Mouse (Mus musculus) embryo, embryonic 11.5 days (tissue): ENCODE data around the gene Nfx1.

Source experiments
- DNase-seq: peaks from one replicate; pipeline ENCODE4 v3.0.0-alpha.2; 2012; ENCODE audit warnings: low read depth, low spot score

Gene Nfx1

DNA sequence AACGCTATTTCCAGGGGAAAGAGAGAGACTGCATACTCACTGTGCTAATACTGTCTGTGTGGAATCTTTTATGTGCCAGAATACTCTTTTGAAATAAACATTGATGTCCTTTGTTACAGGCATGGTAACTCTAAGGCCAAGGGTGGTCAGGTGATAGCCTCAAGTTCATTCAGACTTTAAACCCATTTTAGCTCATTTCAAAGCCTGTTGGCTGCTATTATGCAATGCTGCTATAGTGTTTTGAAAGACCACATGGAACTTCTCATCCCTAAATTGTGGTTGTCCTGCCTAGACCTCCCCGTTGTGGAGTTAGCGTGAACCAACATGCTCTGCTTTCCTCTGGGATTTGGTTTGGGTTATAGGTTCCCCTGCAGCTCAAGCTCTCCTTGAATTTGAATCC is 5.0 kb downstream of the Nfx1 start:
- DNase-seq: no peak

DNA sequence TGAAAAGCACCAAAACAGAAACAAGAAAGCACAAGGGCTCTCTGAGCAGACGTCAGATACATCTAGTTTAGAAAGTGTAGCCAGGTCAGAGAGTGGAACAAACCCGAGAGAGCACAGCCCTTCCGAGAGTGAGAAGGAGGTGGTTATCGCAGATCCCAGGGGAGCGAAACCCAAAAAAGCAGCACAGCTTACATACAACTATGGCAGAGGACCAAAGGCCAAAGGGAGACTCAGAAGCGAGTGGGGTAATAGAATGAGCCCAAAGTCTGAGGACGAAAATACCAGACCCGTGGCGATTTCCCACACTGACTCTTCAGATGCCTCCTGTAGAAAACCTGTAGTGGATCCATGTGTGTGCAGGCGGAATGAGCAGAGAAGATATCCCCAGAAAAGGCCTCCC is 5.9 kb downstream of the Nfx1 start:
- DNase-seq: no peak

DNA sequence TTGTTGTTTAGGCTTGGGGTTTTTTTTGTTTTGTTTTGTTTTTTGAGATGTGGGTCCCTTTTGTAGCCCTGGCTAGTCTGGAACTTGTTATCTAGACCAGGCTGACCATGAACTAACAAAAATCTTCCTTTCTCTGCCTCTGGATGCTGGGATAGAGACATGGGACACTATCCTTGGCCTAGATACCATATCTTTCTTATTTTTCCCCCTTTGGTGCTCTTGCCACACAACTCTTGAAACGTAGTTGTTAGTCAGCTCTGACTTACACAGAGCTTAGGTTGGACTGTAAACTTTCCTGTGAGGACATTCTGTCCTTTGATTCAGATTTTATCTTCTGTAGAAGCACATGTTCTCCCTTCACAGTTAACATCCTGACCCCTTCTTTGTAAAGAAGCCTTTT is 8.7 kb downstream of the Nfx1 start:
- DNase-seq: no peak

DNA sequence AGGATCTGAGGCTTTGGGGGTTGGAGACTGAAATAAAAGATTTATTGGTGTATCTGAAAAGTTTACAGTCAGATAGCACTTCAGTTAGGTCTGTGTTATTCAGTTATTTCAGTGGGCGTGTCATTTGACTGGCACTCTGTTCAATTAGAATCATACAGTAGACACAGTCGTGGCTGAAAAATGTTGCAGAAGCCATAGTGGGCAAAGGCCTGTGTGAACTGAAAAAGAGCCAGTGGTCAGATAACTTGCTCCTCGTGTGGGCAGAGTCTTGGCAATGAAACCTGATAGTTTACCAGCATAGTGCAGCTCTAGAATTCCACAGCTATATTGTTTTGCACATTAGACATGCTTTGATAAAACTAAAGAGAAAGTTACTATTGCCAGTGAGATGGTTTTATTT is 11.8 kb downstream of the Nfx1 start:
- no peak for DNase-seq

DNA sequence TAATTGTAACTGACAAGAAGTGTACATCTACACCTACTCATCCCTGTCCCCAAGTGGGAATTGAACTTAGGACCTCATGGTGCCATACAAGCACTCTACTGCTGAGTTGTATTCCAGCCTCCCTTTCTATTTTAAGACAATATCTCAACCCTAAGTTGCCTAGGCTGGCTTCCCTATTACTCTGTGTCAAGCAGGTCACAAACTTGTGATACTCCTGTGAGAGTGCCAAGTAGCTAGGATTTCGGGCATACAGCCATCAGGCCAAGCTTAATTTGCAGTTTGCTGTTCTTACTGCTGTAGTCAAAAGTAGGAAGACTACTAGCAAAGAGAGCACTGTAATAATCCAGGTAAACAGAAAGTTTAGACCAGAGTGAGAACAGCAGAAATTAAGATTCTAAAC is 13.0 kb downstream of the Nfx1 start:
- no peak for DNase-seq

DNA sequence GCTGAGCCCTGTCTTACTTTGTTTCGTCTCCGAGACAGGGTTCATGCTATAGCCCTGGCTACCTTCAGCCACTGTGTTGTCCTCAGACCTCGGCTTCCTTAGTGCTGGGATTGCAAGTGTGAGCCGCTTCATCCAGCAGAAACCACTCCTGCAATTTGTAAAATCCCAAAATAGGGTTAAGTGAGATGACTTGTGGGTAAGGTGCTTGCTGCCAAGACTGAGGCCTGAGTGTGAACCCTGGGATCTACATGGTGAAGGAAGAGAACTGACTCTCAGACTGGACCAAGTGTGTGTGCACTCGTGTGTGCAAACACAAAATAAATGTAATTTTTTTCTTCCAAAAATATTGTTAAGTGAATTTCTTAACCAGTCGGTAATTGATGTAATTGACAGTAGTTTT is 18.9 kb downstream of the Nfx1 start:
- DNase-seq: no peak

DNA sequence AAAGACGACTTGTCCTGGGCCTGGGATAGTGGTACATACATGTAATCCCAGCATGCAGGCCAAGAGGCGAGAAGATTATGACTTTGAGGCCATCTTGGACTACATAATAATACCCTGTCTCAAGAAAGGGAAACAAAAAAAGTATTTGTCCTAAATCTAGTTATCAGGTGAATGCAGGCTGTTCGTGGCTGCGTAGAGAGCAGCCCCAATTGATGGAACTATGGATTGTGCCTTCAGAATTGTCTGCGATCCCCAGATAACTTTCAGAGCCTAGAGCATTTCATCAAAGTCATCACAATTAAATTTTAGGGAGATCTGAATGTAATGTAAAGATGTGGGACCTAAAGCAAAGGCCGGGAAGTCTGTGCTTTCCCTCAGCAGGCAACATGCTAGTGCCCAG is 25.6 kb downstream of the Nfx1 start:
- no peak for DNase-seq

DNA sequence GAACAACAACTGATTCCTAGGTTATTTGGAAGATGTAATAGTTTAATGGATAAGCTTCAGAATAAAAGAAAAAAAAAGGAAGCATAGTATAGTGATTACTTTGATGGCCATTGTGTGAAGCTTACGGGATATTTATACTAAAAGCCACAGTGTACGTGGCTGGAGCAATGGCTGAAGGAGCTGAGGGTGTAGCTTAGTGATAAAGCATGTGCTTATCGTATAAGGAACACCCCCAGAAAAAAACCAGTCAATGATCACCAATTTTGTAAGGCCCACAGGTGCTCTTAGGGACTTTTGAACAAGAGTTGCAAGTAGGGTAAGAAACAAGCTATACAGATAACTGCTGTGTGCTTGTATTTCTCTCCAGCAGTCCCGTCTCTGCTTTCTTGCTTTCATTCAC is 27.2 kb downstream of the Nfx1 start:
- no peak for DNase-seq

DNA sequence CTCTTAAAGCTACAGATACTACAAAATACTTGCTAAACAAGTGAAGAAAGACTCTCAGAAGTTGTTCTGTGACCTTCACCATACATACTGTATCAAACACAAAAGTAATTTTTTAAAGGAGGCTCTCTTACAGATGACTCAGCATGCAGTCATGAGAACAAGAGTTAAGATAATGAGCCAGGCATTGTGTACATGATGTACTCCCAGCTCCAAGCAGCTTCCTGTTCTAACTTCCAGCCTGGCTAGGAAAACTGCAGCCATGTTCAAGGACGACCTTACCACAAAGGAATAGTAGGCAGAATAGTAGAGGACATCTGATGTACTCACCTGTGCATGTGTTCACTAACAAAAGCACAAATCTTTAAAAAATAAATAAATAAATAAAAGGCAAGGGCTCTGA is 29.6 kb downstream of the Nfx1 start:
- DNase-seq: no peak

DNA sequence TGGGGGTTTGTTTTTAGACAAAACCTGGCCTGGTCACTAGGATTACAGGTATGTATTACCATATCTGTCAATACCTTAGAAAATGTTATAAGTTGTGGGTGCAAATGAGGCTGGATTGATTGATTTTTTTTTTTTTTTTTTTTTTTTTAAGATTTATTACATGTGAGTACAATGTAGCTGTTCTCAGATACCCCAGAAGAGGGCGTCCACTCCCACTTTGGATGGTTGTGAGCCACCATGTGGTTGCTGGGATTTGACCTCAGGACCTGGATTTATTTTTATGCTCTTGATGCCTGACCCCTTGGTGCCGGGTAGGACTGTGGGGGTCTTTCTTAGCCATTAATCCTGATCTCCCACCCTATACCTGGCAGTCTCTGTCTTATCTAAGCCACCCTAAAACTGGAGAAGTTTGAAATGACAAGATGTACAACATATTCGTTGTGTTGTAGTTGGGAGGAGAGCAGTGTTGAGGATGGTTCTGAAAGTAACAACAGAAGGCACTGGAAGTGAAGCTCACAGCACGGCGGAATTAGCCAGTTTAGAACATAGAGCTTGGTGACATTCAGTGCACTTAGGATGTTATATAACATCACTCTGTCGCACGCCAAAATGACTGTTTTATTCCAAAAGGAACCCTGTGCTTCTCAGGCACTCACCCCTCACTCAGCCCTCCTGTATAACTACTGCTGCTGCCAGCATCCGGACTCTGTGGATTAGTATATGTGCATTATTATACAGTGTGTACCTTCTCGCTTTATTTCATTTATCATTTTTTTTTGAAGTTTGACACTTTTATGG is 30.3 kb downstream of the Nfx1 start:
- DNase-seq: no peak

DNA sequence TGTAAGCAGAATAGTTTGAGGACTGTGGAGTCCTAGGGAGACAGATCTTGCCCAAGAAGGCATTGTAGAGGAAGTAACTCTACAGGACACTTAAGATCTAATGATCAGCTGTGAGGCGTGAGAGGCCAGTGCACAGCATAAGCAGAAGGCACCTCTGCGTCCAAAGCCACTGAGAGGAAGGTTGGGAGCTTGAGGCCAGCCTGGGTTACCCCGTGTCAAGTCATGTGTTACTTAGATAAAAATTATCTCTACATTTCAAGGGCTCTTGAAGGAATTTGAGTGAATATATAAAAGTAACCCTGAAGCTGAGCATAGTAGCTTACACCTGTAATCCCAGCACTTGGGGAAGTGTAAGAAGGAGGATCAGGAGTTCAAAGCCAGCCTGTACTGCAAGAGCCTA is 42.6 kb downstream of the Nfx1 start:
- DNase-seq: no peak

DNA sequence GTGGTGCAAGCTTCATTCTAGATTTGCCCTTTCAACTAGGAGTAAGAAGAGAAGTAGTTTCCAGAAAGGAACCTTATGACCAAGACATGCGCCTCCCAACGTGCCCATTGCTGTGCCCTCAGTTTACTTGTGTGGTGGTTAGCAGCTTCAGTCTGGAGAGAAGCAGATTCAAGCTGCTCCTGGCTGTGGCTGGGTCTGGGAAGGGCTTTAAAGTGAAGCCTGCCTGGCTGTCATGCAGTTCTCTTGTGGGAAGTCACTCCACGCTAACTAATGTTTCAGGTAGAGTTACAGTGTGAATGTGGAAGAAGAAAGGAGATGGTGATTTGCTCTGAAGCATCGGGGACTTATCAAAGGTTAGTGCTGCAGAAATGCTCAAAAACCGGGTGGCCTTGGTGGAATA is 45.1 kb downstream of the Nfx1 start:
- DNase-seq: no peak

DNA sequence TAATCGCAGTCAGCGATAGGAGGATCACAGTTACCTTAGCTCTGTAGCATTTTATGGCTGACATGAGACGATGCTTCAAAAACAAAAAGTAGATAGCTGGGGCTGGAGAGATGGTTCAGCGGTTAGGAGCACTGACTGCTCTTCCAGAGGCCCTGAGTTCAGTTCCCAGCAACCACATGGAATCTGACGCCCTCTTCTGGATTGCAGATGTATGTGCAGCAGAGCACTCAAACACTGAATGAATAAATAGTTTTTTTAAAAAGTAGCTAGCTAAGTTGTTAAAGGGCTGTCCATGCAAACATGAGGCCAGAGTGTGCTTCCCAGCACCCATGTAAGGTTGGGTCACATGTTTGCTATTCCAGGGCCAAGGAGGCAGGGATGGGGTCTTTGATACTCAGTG is 50.4 kb downstream of the Nfx1 start:
- DNase-seq: no peak

DNA sequence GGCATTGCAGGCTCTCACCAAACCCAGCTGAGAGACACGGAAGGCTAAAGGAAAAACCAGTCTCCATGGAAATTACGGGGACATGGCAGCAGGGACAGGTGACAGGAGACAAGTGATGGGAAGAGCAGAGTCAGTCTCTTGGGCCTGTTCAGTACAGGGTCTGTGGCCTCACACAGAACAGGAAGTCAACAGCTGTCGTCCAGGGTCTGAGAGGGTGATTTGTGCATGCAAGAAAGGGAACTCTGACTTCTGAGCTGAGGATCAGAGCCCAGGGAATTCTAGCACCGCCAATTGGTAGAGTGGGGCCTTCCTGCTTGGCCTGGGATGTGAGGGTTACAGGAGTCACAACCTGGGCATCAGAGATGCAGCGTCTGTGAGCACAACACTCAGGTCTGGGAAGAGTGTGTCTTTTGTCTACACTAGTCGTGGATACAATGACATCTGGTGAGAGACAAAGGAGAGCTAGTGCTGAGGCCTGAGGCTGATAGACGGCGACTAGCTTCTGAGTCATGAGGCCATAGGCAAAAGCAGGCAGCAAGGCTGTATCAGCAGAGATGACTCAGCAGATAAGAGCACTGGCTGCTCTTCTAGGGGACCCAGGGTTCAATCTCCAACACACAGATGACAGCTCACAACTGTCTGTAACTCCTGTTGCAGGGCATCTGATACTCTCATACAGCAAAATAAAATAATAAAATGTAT is 55.5 kb downstream of the Nfx1 start:
- DNase-seq: no peak

DNA sequence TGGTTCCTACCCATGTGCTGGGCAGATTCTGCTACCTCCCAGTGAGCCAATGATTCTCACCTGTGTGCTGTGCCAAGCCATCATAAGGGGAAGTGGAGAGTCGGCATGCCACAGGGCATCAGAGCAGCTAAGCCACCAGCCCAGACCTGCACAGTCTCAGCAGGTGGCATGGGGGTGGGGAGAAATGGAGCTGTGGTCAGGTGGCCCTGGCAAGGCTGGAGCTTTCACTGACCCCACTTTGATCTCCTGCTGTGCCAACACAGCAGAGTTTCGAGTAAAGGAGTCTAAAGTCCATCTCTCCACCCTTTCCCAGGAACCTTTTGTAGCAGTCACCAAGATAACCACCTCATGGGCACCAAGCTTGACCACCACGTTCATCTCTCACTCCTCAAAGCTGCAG is 57.2 kb downstream of the Nfx1 start:
- no peak for DNase-seq

DNA sequence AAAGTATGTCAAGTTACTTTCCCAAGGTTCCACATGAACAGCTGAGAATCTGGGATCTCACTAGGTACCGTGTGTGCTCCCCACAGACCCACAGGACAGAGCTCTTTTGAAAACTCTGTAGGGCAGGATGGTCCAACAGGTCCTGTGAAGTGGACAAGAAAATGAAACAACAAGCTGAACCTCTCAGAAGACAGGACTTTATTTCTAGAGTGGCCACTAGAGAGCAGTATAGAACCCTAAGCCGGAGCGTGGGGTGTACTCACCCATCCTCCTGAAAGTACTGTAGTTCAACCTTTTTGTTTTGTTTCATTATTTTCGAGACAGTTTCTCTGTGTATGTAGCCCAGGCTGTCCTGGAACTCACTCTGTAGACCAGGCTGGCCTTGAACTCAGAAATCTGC is 57.6 kb downstream of the Nfx1 start:
- DNase-seq: no peak

DNA sequence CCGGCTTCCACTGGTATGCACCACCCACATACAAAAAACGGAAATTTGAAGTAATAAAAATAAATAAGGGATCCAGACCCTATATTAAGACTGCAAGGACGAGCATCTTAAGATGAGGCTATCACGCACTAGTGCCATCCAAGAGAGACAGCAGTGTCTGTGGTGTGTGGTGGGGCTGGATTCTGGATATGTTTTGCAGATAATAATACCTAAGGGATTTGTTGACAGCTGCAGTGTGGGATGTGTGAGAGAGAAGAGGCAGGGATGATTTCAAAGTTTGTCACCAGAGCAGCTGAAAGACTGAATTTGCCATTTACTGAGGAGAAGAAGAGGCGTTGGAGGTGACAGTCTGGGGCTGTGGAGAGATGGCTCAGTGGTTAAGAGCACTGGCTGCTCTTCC is 58.7 kb downstream of the Nfx1 start:
- DNase-seq: no peak

DNA sequence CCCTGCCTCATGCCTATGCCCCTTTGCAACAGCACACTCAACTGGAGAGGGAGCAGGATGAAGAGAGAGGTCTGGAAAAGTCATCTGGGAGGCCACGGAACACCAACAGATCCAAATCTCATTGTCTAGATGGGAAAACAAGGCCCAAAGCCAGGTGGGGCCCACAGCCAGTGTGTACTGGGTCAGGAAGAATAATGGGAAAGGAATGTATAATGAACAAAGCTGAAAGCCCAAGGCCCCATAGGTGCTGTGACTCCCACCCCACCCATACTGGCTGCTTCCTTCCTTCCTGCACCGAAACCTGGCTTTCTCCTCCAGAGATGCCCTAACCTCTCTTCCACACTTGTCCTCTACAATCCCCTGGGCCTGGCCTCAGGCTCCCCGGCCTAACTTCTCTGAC is 60.5 kb downstream of the Nfx1 start:
- DNase-seq: no peak

DNA sequence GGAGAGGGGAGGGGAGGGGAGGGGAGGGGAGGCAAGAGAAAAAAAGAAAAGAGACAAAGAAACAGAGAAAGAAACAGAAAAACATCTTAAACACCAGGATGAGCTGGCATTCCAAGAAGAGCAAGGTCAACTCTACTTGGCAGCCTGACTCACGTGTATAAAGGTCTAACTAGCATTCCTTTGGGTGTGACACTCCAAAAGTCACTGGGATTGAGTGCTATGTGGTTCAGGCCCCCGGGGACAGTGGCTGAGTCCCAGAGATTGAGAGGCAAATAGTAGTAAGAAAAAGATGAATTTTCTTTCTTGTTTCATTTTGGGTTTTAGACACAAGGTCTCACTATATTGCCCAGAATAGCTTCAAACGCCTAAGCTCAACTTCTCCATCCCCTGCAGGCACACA is 67.2 kb downstream of the Nfx1 start:
- DNase-seq: no peak

DNA sequence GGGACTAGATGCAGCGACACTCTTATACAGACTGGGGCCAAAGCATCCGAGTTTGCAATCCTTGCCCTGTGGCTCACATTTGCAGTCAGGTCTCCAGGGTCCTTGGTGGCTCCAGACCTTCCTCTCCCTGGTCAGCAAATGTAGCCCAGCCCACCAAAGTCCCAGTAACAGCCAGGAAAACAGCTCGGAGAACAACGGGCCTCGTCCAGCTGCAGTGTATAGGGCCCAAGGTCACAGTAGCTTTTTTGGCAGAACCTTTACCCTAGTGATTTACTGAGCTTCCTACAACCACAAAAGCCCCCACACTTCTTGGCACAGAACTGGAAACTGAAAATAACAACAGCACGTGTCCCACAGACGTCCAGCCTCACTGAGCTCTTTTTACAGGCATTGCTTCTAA is 70.3 kb downstream of the Nfx1 start:
- no peak for DNase-seq

DNA sequence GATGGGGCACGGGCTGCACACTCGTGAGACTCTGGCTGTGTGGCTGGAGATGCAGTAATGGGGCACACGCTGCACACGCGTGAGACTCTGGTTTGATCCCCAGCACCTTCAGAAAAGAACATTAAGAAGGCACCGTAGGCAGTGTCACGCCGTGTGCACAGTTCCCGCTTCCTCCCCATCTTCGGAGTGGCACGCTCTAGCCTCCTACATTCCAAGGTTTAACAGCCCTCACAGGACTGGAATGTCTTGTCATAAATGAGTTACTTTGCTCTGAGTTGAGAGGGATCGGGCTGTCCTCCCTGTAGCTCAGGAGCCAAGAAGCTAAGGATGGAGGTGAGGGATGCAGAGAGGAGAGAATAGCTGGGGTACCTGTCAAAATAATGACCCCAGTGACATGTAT is 72.2 kb downstream of the Nfx1 start:
- DNase-seq: no peak

DNA sequence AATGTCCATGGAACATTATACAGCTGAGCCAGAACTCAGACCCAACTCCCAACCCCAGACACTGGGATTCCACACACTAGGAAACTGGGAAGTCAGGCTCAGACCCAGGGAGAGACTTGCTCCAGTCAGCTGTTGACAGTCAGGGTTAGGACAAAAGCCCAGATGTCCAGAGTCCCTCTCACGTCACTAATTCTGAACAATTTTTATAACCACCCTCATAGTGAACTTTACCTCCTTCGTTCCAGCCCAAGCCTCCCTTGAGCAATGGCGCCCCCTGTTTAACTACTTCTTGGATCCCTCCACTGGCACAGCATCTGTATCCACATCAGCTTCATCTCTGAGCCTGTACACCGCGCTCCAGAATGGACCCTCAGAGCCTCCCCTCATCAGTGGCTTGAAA is 73.3 kb downstream of the Nfx1 start:
- DNase-seq: no peak

DNA sequence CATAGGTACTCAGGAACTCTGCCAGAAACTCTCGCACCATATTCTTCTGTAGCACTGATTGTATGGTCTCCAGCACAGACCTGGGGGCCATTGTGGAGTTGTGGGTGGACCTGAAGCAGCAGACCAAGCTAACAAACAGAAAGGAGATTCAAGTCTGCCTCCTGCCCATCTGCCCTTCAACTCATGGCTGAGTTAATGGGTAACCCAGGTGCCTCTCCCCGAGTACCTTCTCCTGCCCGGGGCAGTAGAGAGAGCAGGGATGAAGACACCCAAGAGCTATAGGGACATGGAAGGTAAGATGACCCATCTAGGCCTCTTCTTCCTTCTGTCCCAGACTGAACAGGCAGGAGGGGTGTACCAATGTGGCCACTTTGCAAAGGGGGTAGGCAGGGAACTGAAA is 74.6 kb downstream of the Nfx1 start:
- DNase-seq: no peak
